Mouse (Mus musculus) embryonic facial prominence, embryonic 11.5 days (tissue): ENCODE results near the gene Dtx1. TPM values are rescaled to one million over a fixed set of nuclear protein-coding genes. Genes with fewer than 3 reads are reported as not detected.

ENCODE experiments used
- ATAC-seq: fragments of 200-750 bp; cut with Nextera tagmentation; replicated peaks from 2 replicates; pipeline ENCODE4 v1.8.0; 2017; ENCODE audit warnings: low read depth; ENCODE audit not compliant: insufficient number of reproducible peaks, low FRiP score, low TSS enrichment
- DNase-seq: peaks from one replicate; pipeline ENCODE4 v3.0.0-alpha.2; 2015; ENCODE audit warnings: low spot score
- H3K27ac ChIP-seq: fragments of 300-500 bp; sonication (generic); replicated peaks from 2 replicates; pipeline ENCODE4 v1.5.1; 2014; ENCODE audit warnings: mild to moderate bottlenecking, low read depth, low read length, control low read depth
- H3K27me3 ChIP-seq: fragments of 300-500 bp; sonication (generic); 2 replicates; pipeline ENCODE4 v1.6.1; 2014; ENCODE audit warnings: mild to moderate bottlenecking, low read length, moderate library complexity, mixed read lengths; ENCODE audit not compliant: control insufficient read depth, insufficient read depth
- H3K36me3 ChIP-seq: fragments of 300-500 bp; sonication (generic); replicated peaks from 2 replicates; pipeline ENCODE4 v1.6.1; 2014; ENCODE audit warnings: low read depth, mild to moderate bottlenecking, low read length, moderate library complexity, mixed read lengths; ENCODE audit not compliant: control insufficient read depth, insufficient read depth
- H3K4me1 ChIP-seq: fragments of 300-500 bp; sonication (generic); 2 replicates; pipeline ENCODE4 v1.6.1; 2014; ENCODE audit warnings: low read length, mixed read lengths; ENCODE audit not compliant: control insufficient read depth, insufficient read depth
- H3K4me2 ChIP-seq: fragments of 300-500 bp; sonication (generic); 2 replicates; pipeline ENCODE4 v1.6.1; 2014; ENCODE audit warnings: low read depth, mild to moderate bottlenecking, control low read depth, low read length, moderate library complexity
- H3K4me3 ChIP-seq: fragments of 300-500 bp; sonication (generic); 2 replicates; pipeline ENCODE4 v1.5.1; 2014; ENCODE audit warnings: low read depth, low read length, control low read depth
- H3K9ac ChIP-seq: fragments of 300-500 bp; sonication (generic); replicated peaks from 2 replicates; pipeline ENCODE4 v1.6.1; 2014; ENCODE audit warnings: mild to moderate bottlenecking, control low read depth, low read length
- H3K9me3 ChIP-seq: fragments of 300-500 bp; sonication (generic); replicated peaks from 2 replicates; pipeline ENCODE4 v1.6.1; 2016; ENCODE audit warnings: mild to moderate bottlenecking, low read length, inconsistent platforms, mixed read lengths; ENCODE audit not compliant: control insufficient read depth
- WGBS: fragments of 180-500 bp; shearing (Covaris S2); extraction: QIAGEN DNeasy Blood & Tissue Kit; methylation state at CpG from one replicate; pipeline ENCODE4 v1.1.7; 2014; 5-methylcytosine and 5-hydroxymethylcytosine counted together
- polyA plus RNA-seq: library from polyadenylated mRNA; unstranded; fragments of >200 nt; fragmentation: Nextera tagmentation; extraction: Ambion mirVana; gene quantifications from 2 replicates; pipeline ENCODE4 v1.2.1, GENCODE M21; 2014

Gene Dtx1
- polyA plus RNA-seq, 1 experiment from 2014 or later, result 3.3 TPM

- no peaks in the 10 kb centered on the region for H3K36me3 ChIP-seq
- no peaks in the 10 kb centered on the region for H3K9me3 ChIP-seq
- 89% methylated on average over 7 of the region's 7 CpGs for WGBS
- H3K4me2 ChIP-seq, result no peak overlapping the region
- ATAC-seq (no peak), DNase-seq (no peak)
- no peaks in the 10 kb centered on the region for H3K27me3 ChIP-seq
- no peak overlapping the region for H3K27ac ChIP-seq
- no peaks in the 10 kb centered on the region; the same call in 1 of the 2 replicates for H3K4me1 ChIP-seq
- no peak overlapping the region for H3K9ac ChIP-seq
- no peak overlapping the region for H3K4me3 ChIP-seq
Measured at GRCm38 (mm10) chr5:120670132-120670531, 41.6 kb downstream of the Dtx1 start.

DNA sequence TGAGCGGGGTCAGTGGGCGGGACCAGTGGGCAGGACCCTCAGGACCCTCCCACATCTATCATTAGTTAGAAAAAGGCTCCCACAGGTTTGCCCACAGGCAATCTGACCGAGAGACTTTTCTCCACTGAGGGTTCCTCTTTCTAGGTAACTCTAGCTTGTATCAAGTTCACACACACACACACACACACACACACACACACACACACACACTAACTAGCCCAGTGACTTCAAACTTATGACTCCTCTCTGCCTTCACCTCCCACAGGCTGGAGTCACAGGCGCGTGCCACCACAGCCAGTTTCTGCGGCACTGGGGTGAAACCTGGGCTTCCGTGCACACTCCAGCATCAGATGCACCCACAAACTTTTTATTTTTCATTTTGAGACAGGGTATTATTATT lies 43.0 kb downstream of the Dtx1 start:
- Histone ChIP-seq H3K9ac (no peak overlapping the region), H3K27ac (no peak overlapping the region), H3K36me3 (no peaks in the 10 kb centered on the region), H3K4me3 (no peak overlapping the region), H3K27me3 (no peaks in the 10 kb centered on the region), H3K4me2 (no peak overlapping the region), H3K4me1 (no peaks in the 10 kb centered on the region), H3K9me3 (no peaks in the 10 kb centered on the region)
- WGBS, result 74% methylated on average over 7 of the region's 7 CpGs
- ATAC-seq, result no peak
- no peak for DNase-seq

DNA sequence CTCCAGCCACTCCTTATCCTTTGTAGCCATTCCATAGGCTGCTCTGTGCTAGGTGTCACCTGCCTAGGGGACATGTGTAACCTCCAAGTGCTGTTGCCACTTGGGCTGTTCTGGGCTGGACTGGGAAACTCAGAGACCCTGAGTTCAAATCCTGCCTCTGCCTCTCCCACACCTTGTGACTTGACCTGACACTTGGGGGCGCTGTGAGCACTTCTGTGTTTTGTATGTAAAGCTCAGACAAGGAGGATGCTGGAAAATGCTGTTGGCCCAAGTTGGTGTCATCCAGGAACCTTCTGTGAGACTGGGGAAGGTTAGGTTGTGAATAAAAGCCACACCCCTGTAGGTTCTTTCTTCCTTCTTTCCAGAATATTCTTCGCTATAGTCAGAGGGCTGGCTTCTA lies 46.8 kb downstream of the Dtx1 start:
- H3K9ac ChIP-seq, result no peak overlapping the region
- H3K9me3 ChIP-seq, result no peaks in the 10 kb centered on the region
- H3K36me3 ChIP-seq, result no peaks in the 10 kb centered on the region
- no peak overlapping the region for H3K27ac ChIP-seq
- H3K4me1 ChIP-seq, result no peaks in the 10 kb centered on the region
- no peak overlapping the region for H3K4me3 ChIP-seq
- H3K27me3 ChIP-seq, result no peaks in the 10 kb centered on the region
- WGBS, result 65% methylated on average over 2 of the region's 2 CpGs
- no peak overlapping the region for H3K4me2 ChIP-seq
- DNase-seq, result no peak
- ATAC-seq, result no peak

DNA sequence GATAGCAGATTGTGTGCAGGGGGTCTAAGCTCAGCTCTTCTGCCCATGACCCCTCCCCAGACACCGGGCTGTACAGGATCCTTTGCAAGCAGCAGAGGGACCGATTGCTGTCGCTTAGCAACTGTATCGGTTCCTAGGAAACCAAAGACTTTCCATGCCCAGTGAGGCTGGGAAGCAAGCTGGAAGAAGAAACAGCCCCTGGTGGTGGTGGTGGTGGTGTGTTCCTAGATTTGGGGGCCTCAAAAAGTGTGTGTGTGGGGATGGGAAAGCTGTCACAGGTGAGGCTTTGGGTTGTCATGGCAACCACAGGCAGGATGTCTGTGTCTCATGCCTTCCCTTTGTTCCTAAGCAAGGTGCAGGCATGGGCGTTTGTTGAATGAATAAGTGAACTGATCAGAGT lies 50.9 kb downstream of the Dtx1 start:
- Histone ChIP-seq H3K4me3 (no peak overlapping the region), H3K27ac (no peak overlapping the region), H3K4me2 (no peak overlapping the region), H3K36me3 (no peaks in the 10 kb centered on the region), H3K9ac (no peak overlapping the region), H3K4me1 (no peaks in the 10 kb centered on the region), H3K27me3 (no peaks in the 10 kb centered on the region), H3K9me3 (no peaks in the 10 kb centered on the region)
- no peak for ATAC-seq
- WGBS, result 58% methylated on average over 5 of the region's 5 CpGs
- DNase-seq, result no peak

GRCm38 (mm10) chr5:120656281-120656751 lies 55.4 kb downstream of the Dtx1 start:
- Histone ChIP-seq H3K27me3 (no peaks in the 10 kb centered on the region), H3K36me3 (no peaks in the 10 kb centered on the region), H3K9me3 (no peaks in the 10 kb centered on the region), H3K4me3 (no peak overlapping the region), H3K27ac (no peak overlapping the region), H3K4me2 (no peak overlapping the region), H3K4me1 (no peaks in the 10 kb centered on the region), H3K9ac (no peak overlapping the region)
- no peak for DNase-seq
- 85% methylated on average over 12 of the region's 12 CpGs for WGBS
- ATAC-seq, result no peak

GRCm38 (mm10) chr5:120653873-120654272 lies 57.9 kb downstream of the Dtx1 start:
- no peaks in the 10 kb centered on the region for H3K36me3 ChIP-seq
- peaks cover 2% of the 10 kb centered on the region; the same call in 1 of the 2 replicates for H3K4me1 ChIP-seq
- 91% methylated on average over 2 of the region's 2 CpGs for WGBS
- H3K4me2 ChIP-seq, result no peak overlapping the region
- H3K27ac ChIP-seq, result no peak overlapping the region
- H3K9me3 ChIP-seq, result no peaks in the 10 kb centered on the region
- no peak for ATAC-seq
- DNase-seq, result no peak
- H3K9ac ChIP-seq, result no peak overlapping the region
- H3K4me3 ChIP-seq, result no peak overlapping the region
- H3K27me3 ChIP-seq, result peaks cover 15% of the 10 kb centered on the region

- no peak for ATAC-seq
- no peak overlapping the region for H3K4me2 ChIP-seq
- no peaks in the 10 kb centered on the region for H3K9me3 ChIP-seq
- H3K9ac ChIP-seq, result no peak overlapping the region
- H3K36me3 ChIP-seq, result no peaks in the 10 kb centered on the region
- no peak overlapping the region for H3K4me3 ChIP-seq
- DNase-seq, result no peak
- WGBS, result 79% methylated on average over 28 of the region's 28 CpGs
- H3K27me3 ChIP-seq, result peaks cover 20% of the 10 kb centered on the region
- no peak overlapping the region for H3K27ac ChIP-seq
- H3K4me1 ChIP-seq, result peaks cover 6% of the 10 kb centered on the region
Measured at GRCm38 (mm10) chr5:120652915-120653701, 58.6 kb downstream of the Dtx1 start.

GRCm38 (mm10) chr5:120651230-120651629 lies 60.5 kb downstream of the Dtx1 start:
- no peak overlapping the region for H3K4me2 ChIP-seq

More at GRCm38 (mm10) chr5:120651230-120651629, 60.5 kb downstream of the Dtx1 start:
- ATAC-seq (no peak), DNase-seq (no peak)
- no peak overlapping the region for H3K9ac ChIP-seq
- H3K4me3 ChIP-seq, result no peak overlapping the region
- no peaks in the 10 kb centered on the region for H3K9me3 ChIP-seq
- WGBS, result 67% methylated on average over 5 of the region's 5 CpGs
- H3K36me3 ChIP-seq, result no peaks in the 10 kb centered on the region
- peaks cover 23% of the 10 kb centered on the region for H3K27me3 ChIP-seq
- H3K27ac ChIP-seq, result no peak overlapping the region
- peaks cover 6% of the 10 kb centered on the region for H3K4me1 ChIP-seq
